Mouse (Mus musculus) bone marrow macrophage, adult 2 months (primary cell): ENCODE data around the gene Hepacam.

Experiments used
- CTCF ChIP-seq: IDR thresholded peaks from 2 replicates; pipeline ENCODE4 v1.5.1; 2012; ENCODE audit warnings: low read depth, mild to moderate bottlenecking, low read length, moderate library complexity
- POLR2A ChIP-seq: IDR thresholded peaks from 2 replicates; pipeline ENCODE4 v1.6.1; 2012; ENCODE audit warnings: mild to moderate bottlenecking, low read depth, low read length, borderline replicate concordance

- TF ChIP-seq CTCF (no peak), POLR2A (no peak)
Measured at GRCm38 (mm10) chr9:37364392-37364791, 2.8 kb upstream of the Hepacam start.
